Mouse (Mus musculus) CD4-positive naive resting alpha-beta T cell, adult 57 days (primary cell): ENCODE data around the gene Gm14443. TPM values are rescaled to one million over a fixed set of nuclear protein-coding genes. Genes with fewer than 3 reads are reported as not detected.

Experiments used
- total RNA-seq: library from RNA; stranded (reverse); gene quantifications from one replicate; pipeline ENCODE4 v1.2.4, GENCODE M21; 2023

The Gm14443 gene
- total RNA-seq: not detected

DNA sequence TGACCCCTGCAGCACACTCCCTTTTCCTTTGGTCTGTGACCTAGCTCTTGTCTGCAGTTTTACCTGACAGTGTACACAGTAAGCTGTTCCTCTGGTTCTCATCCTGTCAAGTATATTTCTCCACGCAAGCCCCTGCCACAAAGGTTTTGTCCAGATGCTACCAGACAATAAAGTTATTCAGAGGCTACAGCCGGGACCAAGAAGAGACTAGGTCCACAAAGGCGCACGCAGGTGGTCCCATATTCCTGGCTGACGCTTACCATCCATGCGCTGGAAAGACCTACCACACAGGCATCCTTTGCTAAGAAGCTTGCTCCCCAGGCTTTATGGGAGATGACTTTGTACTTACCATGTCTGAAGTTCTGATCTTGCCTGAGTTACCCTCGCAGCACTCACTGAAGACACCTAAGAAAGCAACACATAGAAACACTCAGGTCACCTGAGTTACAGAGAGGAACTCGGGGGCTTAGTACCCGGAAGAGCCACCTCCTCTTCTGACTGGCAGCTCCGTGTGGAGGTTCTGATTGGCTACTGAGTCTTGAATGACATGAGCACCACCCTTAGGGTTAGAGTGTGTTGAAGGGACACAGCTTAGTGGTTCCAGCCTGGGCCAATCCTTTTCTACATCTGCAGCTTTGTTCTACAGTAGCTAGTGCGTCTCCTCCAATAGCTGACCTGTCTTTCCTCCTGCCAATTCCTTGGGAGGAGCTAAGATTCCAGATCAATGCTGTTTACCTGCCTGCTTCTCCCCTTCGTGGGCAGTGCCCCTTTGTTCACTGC lies at the start of gene Gm14443:
Gm14443 (minus strand) TSS at position 471 of the 780 bp plus-strand sequence.

DNA sequence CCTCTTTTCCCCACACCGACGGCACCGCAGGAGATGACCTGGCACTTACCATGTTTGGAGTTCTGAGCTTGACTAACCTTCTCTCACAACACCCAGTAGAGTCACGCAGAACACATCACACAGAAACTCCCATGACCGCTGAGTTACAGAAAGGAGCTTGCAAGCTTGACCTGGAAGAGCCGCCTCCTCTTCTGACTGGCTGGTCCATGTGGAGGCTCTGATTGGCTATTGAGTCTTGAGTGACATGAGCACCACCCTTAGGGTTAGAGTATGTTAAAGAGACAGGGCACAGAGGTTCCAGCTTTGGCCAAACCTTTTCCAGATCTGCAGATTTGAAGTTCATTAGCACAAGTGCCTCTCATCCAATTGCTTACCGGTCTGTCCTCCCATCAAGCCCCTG lies 31.1 kb upstream of the Gm14443 start, which contains the start of gene Gm14391:
Gm14391 (minus strand) TSS at position 186 of the 400 bp plus-strand sequence.

GRCm38 (mm10) chr2:175141993-175142295 lies 33.7 kb downstream of the Gm14443 start, which contains the start of gene Gm14399:
Gene Gm14399, minus strand, starts transcription at chr2:175142012.

Other genes starting within 250 kb of the Gm14443 start
- gene Gm14444, start 165.6 kb downstream of the Gm14443 start, total RNA-seq: not detected
- gene Gm14393, start 108.1 kb downstream of the Gm14443 start, total RNA-seq: not detected
- gene Gm14399, start 33.9 kb downstream of the Gm14443 start, total RNA-seq: 3.0 TPM
- 14.0 TPM for gene Gm14391, start 31.0 kb upstream of the Gm14443 start, total RNA-seq
- gene Gm14440, start 99.3 kb upstream of the Gm14443 start, total RNA-seq: 4.8 TPM
- 9.3 TPM for gene Gm4631, start 162.3 kb upstream of the Gm14443 start, total RNA-seq
- gene Zfp968, start 196.6 kb upstream of the Gm14443 start, total RNA-seq: 1.6 TPM